Mouse (Mus musculus) embryonic facial prominence, embryonic 13.5 days (tissue): ENCODE data around the gene Asic4. TPM values are rescaled to one million over a fixed set of nuclear protein-coding genes. Genes with fewer than 3 reads are reported as not detected.

Experiments
- ATAC-seq: fragments of 200-750 bp; cut with Nextera tagmentation; 2 replicates; pipeline ENCODE4 v1.8.0; 2017; ENCODE audit warnings: low read depth; ENCODE audit not compliant: insufficient number of reproducible peaks, insufficient read depth, low FRiP score, low TSS enrichment
- H3K27ac ChIP-seq: fragments of 300-500 bp; sonication (generic); 2 replicates; pipeline ENCODE4 v1.5.1; 2015; ENCODE audit warnings: moderate library complexity, mild to moderate bottlenecking, inconsistent platforms
- H3K27me3 ChIP-seq: fragments of 300-500 bp; sonication (generic); 2 replicates; pipeline ENCODE4 v1.6.1; 2015; ENCODE audit warnings: mild to moderate bottlenecking, inconsistent platforms
- H3K36me3 ChIP-seq: fragments of 300-500 bp; sonication (generic); 2 replicates; pipeline ENCODE4 v1.6.1; 2015; ENCODE audit warnings: mild to moderate bottlenecking, inconsistent platforms
- H3K4me1 ChIP-seq: fragments of 300-500 bp; sonication (generic); 2 replicates; pipeline ENCODE4 v1.6.1; 2015; ENCODE audit warnings: inconsistent platforms
- H3K4me2 ChIP-seq: fragments of 300-500 bp; sonication (generic); 2 replicates; pipeline ENCODE4 v1.6.1; 2015; ENCODE audit warnings: moderate library complexity, mild to moderate bottlenecking, inconsistent platforms
- H3K4me3 ChIP-seq: fragments of 300-500 bp; sonication (generic); 2 replicates; pipeline ENCODE4 v1.5.1; 2015; ENCODE audit warnings: mild to moderate bottlenecking, inconsistent platforms
- H3K9ac ChIP-seq: fragments of 300-500 bp; sonication (generic); 2 replicates; pipeline ENCODE4 v1.6.1; 2015; ENCODE audit warnings: mild to moderate bottlenecking, inconsistent platforms
- H3K9me3 ChIP-seq: fragments of 300-500 bp; sonication (generic); 2 replicates; pipeline ENCODE4 v1.6.1; 2016; ENCODE audit warnings: inconsistent platforms
- WGBS: fragments of 180-500 bp; shearing (Covaris S2); methylation state at CpG from one replicate; pipeline ENCODE4 v1.1.7; 2015; ENCODE audit warnings: mixed read lengths; 5-methylcytosine and 5-hydroxymethylcytosine counted together
- polyA plus RNA-seq: library from polyadenylated mRNA; unstranded; fragments of >200 nt; fragmentation: Nextera tagmentation; extraction: Ambion mirVana; gene quantifications from 2 replicates; pipeline ENCODE4 v1.2.1, GENCODE M21; 2015

Asic4 gene
- polyA plus RNA-seq, result 0.30 and 0.45 TPM in 2 replicates

GRCm38 (mm10) chr1:75450314-75451005 lies at the start of gene Asic4:
Asic4 (plus strand) TSS chr1:75450436.
- peak within 1 kb of the TSS; percentile 63 for H3K4me2 ChIP-seq
- peak within 1 kb of the TSS; percentile 68 for H3K9ac ChIP-seq
- H3K9me3 ChIP-seq, result no peaks in the 10 kb centered on the region
- no peak for ATAC-seq
- WGBS, result 2% methylated on average over 35 of the region's 35 CpGs
- H3K27me3 ChIP-seq, result peaks cover 95% of the 10 kb centered on the region
- H3K4me1 ChIP-seq, result peaks cover 62% of the 10 kb centered on the region
- H3K4me3 ChIP-seq, result peak within 1 kb of the TSS; percentile 36
- no peak within 1 kb of the TSS for H3K27ac ChIP-seq
- H3K36me3 ChIP-seq, result no peaks in the 10 kb centered on the region

GRCm38 (mm10) chr1:75400493-75401115 lies 49.6 kb upstream of the Asic4 start:
- WGBS, result 40% methylated on average over 6 of the region's 6 CpGs
- H3K4me2 ChIP-seq, result peak overlapping the region; percentile 49
- H3K27ac ChIP-seq, result peak overlapping the region; percentile 70; the same call in 1 of the 2 replicates
- H3K4me3 ChIP-seq, result peak overlapping the region; percentile 12; the same call in 1 of the 2 replicates
- peaks cover 26% of the 10 kb centered on the region for H3K4me1 ChIP-seq
- no peaks in the 10 kb centered on the region for H3K27me3 ChIP-seq
- H3K9me3 ChIP-seq, result no peaks in the 10 kb centered on the region
- peaks cover 51% of the 10 kb centered on the region for H3K36me3 ChIP-seq
- H3K9ac ChIP-seq, result 0 out of 2 replicates have a peak overlapping the region, but pooled peaks have one; percentile 37
- no peak; the same call in 1 of the 2 replicates for ATAC-seq

GRCm38 (mm10) chr1:75405547-75405946 lies 44.7 kb upstream of the Asic4 start:
- H3K4me2 ChIP-seq, result no peak overlapping the region
- ATAC-seq, result no peak
- H3K9me3 ChIP-seq, result no peaks in the 10 kb centered on the region
- H3K9ac ChIP-seq, result no peak overlapping the region
- H3K27me3 ChIP-seq, result no peaks in the 10 kb centered on the region
- H3K27ac ChIP-seq, result no peak overlapping the region
- no peak overlapping the region for H3K4me3 ChIP-seq
- WGBS, result 87% methylated on average over 3 of the region's 3 CpGs
- H3K4me1 ChIP-seq, result peaks cover 2% of the 10 kb centered on the region
- peaks cover 66% of the 10 kb centered on the region for H3K36me3 ChIP-seq

- no peak overlapping the region for H3K4me3 ChIP-seq
- H3K9me3 ChIP-seq, result no peaks in the 10 kb centered on the region
- ATAC-seq, result no peak
- H3K4me2 ChIP-seq, result no peak overlapping the region
- no peak overlapping the region for H3K27ac ChIP-seq
- no peak overlapping the region for H3K9ac ChIP-seq
- no peaks in the 10 kb centered on the region for H3K27me3 ChIP-seq
- H3K36me3 ChIP-seq, result peaks cover 67% of the 10 kb centered on the region
- WGBS, result 93% methylated on average over 15 of the region's 15 CpGs
- no peaks in the 10 kb centered on the region for H3K4me1 ChIP-seq
Measured at GRCm38 (mm10) chr1:75406173-75406572, 44.1 kb upstream of the Asic4 start.

- Histone ChIP-seq H3K4me1 (no peaks in the 10 kb centered on the region), H3K9me3 (no peaks in the 10 kb centered on the region), H3K27ac (no peak overlapping the region), H3K9ac (no peak overlapping the region), H3K36me3 (peaks cover 64% of the 10 kb centered on the region), H3K4me3 (no peak overlapping the region), H3K4me2 (no peak overlapping the region), H3K27me3 (no peaks in the 10 kb centered on the region)
- WGBS, result 96% methylated on average over 9 of the region's 9 CpGs
- no peak for ATAC-seq
Measured at GRCm38 (mm10) chr1:75407056-75407455, 43.2 kb upstream of the Asic4 start.

GRCm38 (mm10) chr1:75408210-75408609 lies 42.0 kb upstream of the Asic4 start:
- Histone ChIP-seq H3K4me1 (peaks cover 4% of the 10 kb centered on the region), H3K27me3 (no peaks in the 10 kb centered on the region), H3K27ac (no peak overlapping the region), H3K9ac (no peak overlapping the region), H3K4me2 (no peak overlapping the region), H3K36me3 (peaks cover 53% of the 10 kb centered on the region), H3K9me3 (no peaks in the 10 kb centered on the region), H3K4me3 (no peak overlapping the region)
- WGBS, result 79% methylated on average over 4 of the region's 4 CpGs
- ATAC-seq, result no peak

GRCm38 (mm10) chr1:75409950-75410349 lies 40.3 kb upstream of the Asic4 start:
- H3K4me3 ChIP-seq, result no peak overlapping the region
- peaks cover 11% of the 10 kb centered on the region for H3K4me1 ChIP-seq
- H3K9ac ChIP-seq, result peak overlapping the region; percentile 44; the same call in 1 of the 2 replicates
- no peak for ATAC-seq
- peaks cover 40% of the 10 kb centered on the region for H3K36me3 ChIP-seq
- no peak overlapping the region for H3K27ac ChIP-seq
- 91% methylated on average over 7 of the region's 7 CpGs for WGBS
- H3K27me3 ChIP-seq, result no peaks in the 10 kb centered on the region
- H3K9me3 ChIP-seq, result no peaks in the 10 kb centered on the region
- H3K4me2 ChIP-seq, result no peak overlapping the region

GRCm38 (mm10) chr1:75412196-75412595 lies 38.0 kb upstream of the Asic4 start:
- Histone ChIP-seq H3K9me3 (no peaks in the 10 kb centered on the region), H3K27me3 (no peaks in the 10 kb centered on the region), H3K4me3 (no peak overlapping the region), H3K4me1 (peaks cover 11% of the 10 kb centered on the region), H3K36me3 (peaks cover 39% of the 10 kb centered on the region), H3K4me2 (no peak overlapping the region), H3K9ac (no peak overlapping the region), H3K27ac (no peak overlapping the region)
- 91% methylated on average over 3 of the region's 3 CpGs for WGBS
- ATAC-seq, result no peak

GRCm38 (mm10) chr1:75413749-75414148 lies 36.5 kb upstream of the Asic4 start:
- Histone ChIP-seq H3K4me3 (no peak overlapping the region), H3K4me2 (no peak overlapping the region), H3K9ac (no peak overlapping the region), H3K27me3 (no peaks in the 10 kb centered on the region), H3K4me1 (peaks cover 11% of the 10 kb centered on the region), H3K36me3 (peaks cover 32% of the 10 kb centered on the region), H3K9me3 (no peaks in the 10 kb centered on the region), H3K27ac (no peak overlapping the region)
- ATAC-seq, result no peak
- 61% methylated on average over 3 of the region's 3 CpGs for WGBS

GRCm38 (mm10) chr1:75421794-75422193 lies 28.4 kb upstream of the Asic4 start:
- Histone ChIP-seq H3K36me3 (peaks cover 5% of the 10 kb centered on the region; the same call in 1 of the 2 replicates), H3K9ac (peak overlapping the region; percentile 64), H3K27me3 (peaks cover 54% of the 10 kb centered on the region), H3K4me1 (peaks cover 22% of the 10 kb centered on the region), H3K27ac (no peak overlapping the region), H3K4me3 (peak overlapping the region; percentile 41), H3K9me3 (no peaks in the 10 kb centered on the region), H3K4me2 (peak overlapping the region; percentile 70)
- 9% methylated on average over 20 of the region's 20 CpGs for WGBS
- ATAC-seq, result no peak

GRCm38 (mm10) chr1:75422216-75422822 lies 27.9 kb upstream of the Asic4 start:
- peaks cover 7% of the 10 kb centered on the region; the same call in 1 of the 2 replicates for H3K36me3 ChIP-seq

More at GRCm38 (mm10) chr1:75422216-75422822, 27.9 kb upstream of the Asic4 start:
- 5% methylated on average over 32 of the region's 32 CpGs for WGBS
- Histone ChIP-seq H3K9me3 (no peaks in the 10 kb centered on the region), H3K9ac (peak overlapping the region; percentile 64), H3K4me1 (peaks cover 22% of the 10 kb centered on the region), H3K27me3 (peaks cover 57% of the 10 kb centered on the region), H3K27ac (no peak overlapping the region), H3K4me3 (peak overlapping the region; percentile 41), H3K4me2 (peak overlapping the region; percentile 70)
- ATAC-seq, result no peak
